25 mouse cellular contexts compared by ENCODE assay signal in the genomic region with DNA sequence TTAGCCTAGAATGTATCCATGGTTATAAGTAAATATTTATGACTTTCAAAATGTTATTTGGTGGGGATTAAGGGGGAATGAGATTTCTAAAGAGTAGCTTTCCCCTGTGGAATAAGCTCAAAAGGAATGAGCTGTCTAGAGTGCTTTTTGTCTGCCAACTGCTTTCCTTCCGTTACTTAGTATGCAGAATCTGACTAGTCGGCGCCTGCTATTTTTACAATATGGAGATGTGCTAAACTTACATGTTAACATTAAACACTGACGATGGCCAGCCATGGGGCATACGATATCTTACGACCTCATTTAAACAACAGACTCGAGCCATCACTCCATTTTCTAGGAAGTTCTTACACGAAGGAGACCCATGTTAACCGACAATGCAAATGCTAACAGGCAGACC.
DNase-seq lines count a peak whose midpoint lies in the region; ATAC-seq and TF ChIP-seq lines count a peak whose summit lies in the region.
"Had no signal": no experiment of that assay in that cellular context is flagged by ENCODE, and none has a peak within 500 bp of the region (broad histone marks: within the 10 kb centered on the region; RNA-seq: fewer than 3 reads in every experiment).

No protein-coding gene starts in this region.

- peak; percentile 20 for DNase-seq in forebrain, embryonic 14.5 days (ENCODE audit: low spot score)
- DNase-seq in heart, adult 8-10 months (ENCODE audit: low spot score), result no peak
- DNase-seq in kidney, postnatal 10 days, result no peak
- DNase-seq: cerebellum, adult 18-20 months; gastrocnemius, postnatal 36 days; kidney, adult 18-20 months; thymus, adult 2 months; thymus, postnatal 4 days had no signal

- ATAC-seq in forebrain, embryonic 14.5 days, result no peak
- no peak for ATAC-seq in forebrain, embryonic 12.5 days (ENCODE audit: low FRiP score)
- ATAC-seq in heart, embryonic 13.5 days (ENCODE audit: extremely low read depth, insufficient number of reproducible peaks, low FRiP score, low TSS enrichment), result no peak
- no peak for ATAC-seq in intestine, embryonic 16.5 days
- ATAC-seq in intestine, postnatal 0 days, result no peak
- ATAC-seq: midbrain, embryonic 16.5 days had no signal

- no peaks in the 10 kb centered on the region for H3K9me3 ChIP-seq in forebrain, embryonic 14.5 days (replicated peaks; ENCODE audit: control insufficient read depth, low read length)
- H3K9me3 ChIP-seq in forebrain, embryonic 12.5 days, result no peaks in the 10 kb centered on the region
- peaks cover 5% of the 10 kb centered on the region; the same call in 1 of the 2 replicates for H3K9me3 ChIP-seq in heart, embryonic 13.5 days
- no peaks in the 10 kb centered on the region for H3K9me3 ChIP-seq in intestine, embryonic 16.5 days (ENCODE audit: control insufficient read depth, low read length)
- no peaks in the 10 kb centered on the region for H3K9me3 ChIP-seq in intestine, postnatal 0 days (ENCODE audit: control insufficient read depth)
- H3K9me3 ChIP-seq: embryonic facial prominence, embryonic 15.5 days; hindbrain, embryonic 13.5 days; kidney, embryonic 15.5 days; limb, embryonic 12.5 days; liver, embryonic 15.5 days; midbrain, embryonic 10.5 days; neural tube, embryonic 13.5 days had no signal

- H3K9ac ChIP-seq in forebrain, embryonic 14.5 days (ENCODE audit: low read length), result no peak overlapping the region
- no peak overlapping the region for H3K9ac ChIP-seq in forebrain, embryonic 12.5 days
- no peak overlapping the region for H3K9ac ChIP-seq in heart, embryonic 13.5 days
- H3K9ac ChIP-seq in intestine, embryonic 16.5 days (ENCODE audit: low read depth, low read length), result no peak overlapping the region
- no peak overlapping the region for H3K9ac ChIP-seq in intestine, postnatal 0 days (ENCODE audit: low read depth, low read length)
- H3K9ac ChIP-seq: embryonic facial prominence, embryonic 15.5 days; hindbrain, embryonic 13.5 days; kidney, embryonic 15.5 days; limb, embryonic 12.5 days; liver, embryonic 15.5 days; lung, embryonic 14.5 days; neural tube, embryonic 13.5 days had no signal

- H3K27me3 ChIP-seq in forebrain, embryonic 14.5 days (replicated peaks; ENCODE audit: control insufficient read depth, insufficient read depth, low read length), result no peaks in the 10 kb centered on the region
- H3K27me3 ChIP-seq in forebrain, embryonic 12.5 days, result no peaks in the 10 kb centered on the region
- no peaks in the 10 kb centered on the region for H3K27me3 ChIP-seq in heart, embryonic 13.5 days (replicated peaks)
- H3K27me3 ChIP-seq in intestine, embryonic 16.5 days (replicated peaks; ENCODE audit: control insufficient read depth, insufficient read depth, low read length), result no peaks in the 10 kb centered on the region
- H3K27me3 ChIP-seq in intestine, postnatal 0 days (replicated peaks; ENCODE audit: control insufficient read depth, insufficient read depth, low read length), result no peaks in the 10 kb centered on the region
- H3K27me3 ChIP-seq: embryonic facial prominence, embryonic 15.5 days; hindbrain, embryonic 13.5 days; kidney, embryonic 15.5 days; limb, embryonic 12.5 days; liver, embryonic 15.5 days; neural tube, embryonic 13.5 days had no signal

- no peak for TF ChIP-seq CTCF in intestine, postnatal 0 days (IDR thresholded peaks at IDR 0.05; ENCODE audit: low read depth)

- 80% methylated on average over 9 of the region's 9 CpGs for WGBS in forebrain, embryonic 14.5 days
- 91% methylated on average over 9 of the region's 9 CpGs for WGBS in forebrain, embryonic 12.5 days
- WGBS in heart, embryonic 13.5 days, result 57% methylated on average over 9 of the region's 9 CpGs
- 59% methylated on average over 9 of the region's 9 CpGs for WGBS in intestine, embryonic 16.5 days
- 60% methylated on average over 9 of the region's 9 CpGs for WGBS in intestine, postnatal 0 days

- no peak overlapping the region for H3K27ac ChIP-seq in forebrain, embryonic 14.5 days (ENCODE audit: low read depth, low read length)
- H3K27ac ChIP-seq in forebrain, embryonic 12.5 days, result no peak overlapping the region
- no peak overlapping the region for H3K27ac ChIP-seq in heart, embryonic 13.5 days (replicated peaks)
- 0 out of 2 replicates have a peak overlapping the region, but pooled peaks have one; percentile 23 for H3K27ac ChIP-seq in intestine, embryonic 16.5 days (ENCODE audit: low read length)
- H3K27ac ChIP-seq in intestine, postnatal 0 days (ENCODE audit: low read depth, low read length), result no peak overlapping the region
- H3K27ac ChIP-seq: embryonic facial prominence, embryonic 15.5 days; heart, adult 2 months; hindbrain, embryonic 13.5 days; kidney, embryonic 15.5 days; layer of hippocampus, adult 2 months; left cerebral cortex, adult 2 months; limb, embryonic 12.5 days; liver, embryonic 15.5 days; midbrain, embryonic 10.5 days; neural tube, embryonic 13.5 days had no signal

- H3K36me3 ChIP-seq in forebrain, embryonic 14.5 days (ENCODE audit: control insufficient read depth, insufficient read depth, low read length), result no peaks in the 10 kb centered on the region
- no peaks in the 10 kb centered on the region for H3K36me3 ChIP-seq in forebrain, embryonic 12.5 days (replicated peaks)
- H3K36me3 ChIP-seq in heart, embryonic 13.5 days, result peaks cover 8% of the 10 kb centered on the region; the same call in 1 of the 2 replicates
- no peaks in the 10 kb centered on the region for H3K36me3 ChIP-seq in intestine, embryonic 16.5 days (ENCODE audit: control insufficient read depth, insufficient read depth, low read length)
- H3K36me3 ChIP-seq in intestine, postnatal 0 days (ENCODE audit: control insufficient read depth, insufficient read depth), result no peaks in the 10 kb centered on the region
- H3K36me3 ChIP-seq: embryonic facial prominence, embryonic 15.5 days; G1E; hindbrain, embryonic 13.5 days; kidney, embryonic 15.5 days; limb, embryonic 12.5 days; liver, embryonic 15.5 days; midbrain, embryonic 10.5 days; neural tube, embryonic 13.5 days had no signal

- H3K4me3 ChIP-seq in forebrain, embryonic 14.5 days (ENCODE audit: low read depth, low read length), result no peak overlapping the region
- no peak overlapping the region for H3K4me3 ChIP-seq in forebrain, embryonic 12.5 days (replicated peaks)
- H3K4me3 ChIP-seq in heart, embryonic 13.5 days, result no peak overlapping the region
- H3K4me3 ChIP-seq in intestine, embryonic 16.5 days (ENCODE audit: low read length), result no peak overlapping the region
- no peak overlapping the region for H3K4me3 ChIP-seq in intestine, postnatal 0 days (ENCODE audit: low read depth, low read length)
- H3K4me3 ChIP-seq: embryonic facial prominence, embryonic 15.5 days; heart, adult 2 months; hindbrain, embryonic 13.5 days; kidney, embryonic 15.5 days; layer of hippocampus, adult 2 months; left cerebral cortex, adult 2 months; limb, embryonic 12.5 days; liver, embryonic 15.5 days; midbrain, embryonic 10.5 days; neural tube, embryonic 13.5 days had no signal

- no peaks in the 10 kb centered on the region for H3K4me1 ChIP-seq in forebrain, embryonic 14.5 days (ENCODE audit: control insufficient read depth, insufficient read depth, low read length)
- H3K4me1 ChIP-seq in forebrain, embryonic 12.5 days, result peaks cover 4% of the 10 kb centered on the region; the same call in 1 of the 2 replicates
- H3K4me1 ChIP-seq in heart, embryonic 13.5 days, result peaks cover 12% of the 10 kb centered on the region
- peaks cover 2% of the 10 kb centered on the region; the same call in 1 of the 2 replicates for H3K4me1 ChIP-seq in intestine, embryonic 16.5 days (ENCODE audit: control insufficient read depth, insufficient read depth, low read length)
- H3K4me1 ChIP-seq in intestine, postnatal 0 days (replicated peaks; ENCODE audit: control insufficient read depth, insufficient read depth, low read length), result no peaks in the 10 kb centered on the region
- H3K4me1 ChIP-seq: embryonic facial prominence, embryonic 15.5 days; hindbrain, embryonic 13.5 days; kidney, embryonic 15.5 days; limb, embryonic 12.5 days; liver, embryonic 15.5 days; midbrain, embryonic 10.5 days; neural tube, embryonic 13.5 days had no signal

- no peak overlapping the region for H3K4me2 ChIP-seq in forebrain, embryonic 14.5 days (ENCODE audit: low read length)
- no peak overlapping the region for H3K4me2 ChIP-seq in forebrain, embryonic 12.5 days
- H3K4me2 ChIP-seq in heart, embryonic 13.5 days, result peak overlapping the region; percentile 25
- no peak overlapping the region for H3K4me2 ChIP-seq in intestine, embryonic 16.5 days (ENCODE audit: low read depth, low read length)
- no peak overlapping the region for H3K4me2 ChIP-seq in intestine, postnatal 0 days (replicated peaks; ENCODE audit: low read depth)
- H3K4me2 ChIP-seq: embryonic facial prominence, embryonic 15.5 days; hindbrain, embryonic 13.5 days; kidney, embryonic 15.5 days; limb, embryonic 12.5 days; liver, embryonic 15.5 days; lung, embryonic 14.5 days; neural tube, embryonic 13.5 days had no signal
